Mouse (Mus musculus) limb, embryonic 14.5 days (tissue): ENCODE measurements around the gene Fggy. TPM values are rescaled to one million over a fixed set of nuclear protein-coding genes. Genes with fewer than 3 reads are reported as not detected.
A peak's percentile ranks its signal among the peaks of the same experiment; 100 is the strongest.

Source experiments
- ATAC-seq: fragments of 200-750 bp; cut with Nextera tagmentation; 2 replicates; pipeline ENCODE4 v1.8.0; 2017; ENCODE audit warnings: low read depth, moderate number of reproducible peaks, moderate TSS enrichment; ENCODE audit not compliant: low FRiP score
- DNase-seq: peaks from one replicate; pipeline ENCODE4 v3.0.0-alpha.2; 2015; ENCODE audit warnings: low spot score
- H3K27ac ChIP-seq: fragments of 300-500 bp; sonication (generic); replicated peaks from 2 replicates; pipeline ENCODE4 v1.5.1; 2014; ENCODE audit warnings: low read depth, mild to moderate bottlenecking, low read length, moderate library complexity, mixed read lengths
- H3K27me3 ChIP-seq: fragments of 300-500 bp; sonication (generic); 2 replicates; pipeline ENCODE4 v1.6.1; 2014; ENCODE audit warnings: low read length, mixed read lengths; ENCODE audit not compliant: control insufficient read depth, insufficient read depth
- H3K36me3 ChIP-seq: fragments of 300-500 bp; sonication (generic); 2 replicates; pipeline ENCODE4 v1.6.1; 2014; ENCODE audit warnings: mild to moderate bottlenecking, low read length, moderate library complexity, mixed read lengths; ENCODE audit not compliant: control insufficient read depth, insufficient read depth
- H3K4me1 ChIP-seq: fragments of 300-500 bp; sonication (generic); 2 replicates; pipeline ENCODE4 v1.6.1; 2014; ENCODE audit warnings: antibody characterized with exemption, low read length, mixed read lengths; ENCODE audit not compliant: control insufficient read depth, insufficient read depth
- H3K4me2 ChIP-seq: fragments of 300-500 bp; sonication (generic); replicated peaks from 2 replicates; pipeline ENCODE4 v1.6.1; 2014; ENCODE audit warnings: low read depth, mild to moderate bottlenecking, low read length, moderate library complexity; ENCODE audit not compliant: severe bottlenecking
- H3K4me3 ChIP-seq: fragments of 300-500 bp; sonication (generic); replicated peaks from 2 replicates; pipeline ENCODE4 v1.5.1; 2014; ENCODE audit warnings: low read length
- H3K9ac ChIP-seq: fragments of 300-500 bp; sonication (generic); 2 replicates; pipeline ENCODE4 v1.6.1; 2014; ENCODE audit warnings: mild to moderate bottlenecking, low read depth, low read length, moderate library complexity; ENCODE audit not compliant: severe bottlenecking
- H3K9me3 ChIP-seq: fragments of 300-500 bp; sonication (generic); 2 replicates; pipeline ENCODE4 v1.6.1; 2016; ENCODE audit warnings: low read length; ENCODE audit not compliant: control insufficient read depth
- POLR2A ChIP-seq: fragments of 200-500 bp; IDR thresholded peaks from 2 replicates; pipeline ENCODE4 v1.8.0; 2012; ENCODE audit warnings: inconsistent platforms, mild to moderate bottlenecking, moderate library complexity, borderline replicate concordance; ENCODE audit not compliant: insufficient read depth, insufficient read length; ENCODE audit errors: extremely low read depth
- WGBS: fragments of 180-500 bp; shearing (Covaris S2); extraction: QIAGEN DNeasy Blood & Tissue Kit; methylation state at CpG from one replicate; pipeline ENCODE4 v1.1.7; 2014; 5-methylcytosine and 5-hydroxymethylcytosine counted together
- polyA plus RNA-seq, 2 experiments: library from polyadenylated mRNA; depleted of rRNA in 1 of 2; stranded (reverse) in 1 of 2; unstranded in 1 of 2; fragments of >200 nt; fragmentation: Nextera tagmentation in 1 of 2; extraction: Ambion mirVana in 1 of 2; gene quantifications; 2 replicates each; pipeline versions ENCODE4 v1.2.1 to v1.2.3; 2012 to 2014

Fggy gene
- polyA plus RNA-seq, 2 experiments = 5.7 to 7.8 TPM

- H3K4me1 ChIP-seq = no peaks in the 10 kb centered on the region; the same call in 1 of the 2 replicates
- H3K36me3 ChIP-seq = no peaks in the 10 kb centered on the region
- no peak overlapping the region for H3K27ac ChIP-seq
- no peaks in the 10 kb centered on the region for H3K27me3 ChIP-seq
- H3K9me3 ChIP-seq = no peaks in the 10 kb centered on the region
- ATAC-seq = peak; percentile 68
- no peak for TF ChIP-seq POLR2A
- H3K4me2 ChIP-seq = no peak overlapping the region
- no peak overlapping the region for H3K9ac ChIP-seq
- WGBS = 10% methylated on average over 7 of the region's 7 CpGs
- H3K4me3 ChIP-seq = no peak overlapping the region
- peak; percentile 81 for DNase-seq
Measured at GRCm38 (mm10) chr4:95924210-95925184, 367.2 kb downstream of the Fggy start.

- DNase-seq = no peak
Measured at GRCm38 (mm10) chr4:95928846-95929245, 371.5 kb downstream of the Fggy start.

GRCm38 (mm10) chr4:95929936-95930335 is 372.6 kb downstream of the Fggy start:
- Histone ChIP-seq H3K4me2 (no peak overlapping the region), H3K27ac (no peak overlapping the region), H3K27me3 (no peaks in the 10 kb centered on the region), H3K4me1 (0 out of 2 replicates have a peak, but pooled peaks cover 7% of the 10 kb centered on the region), H3K9ac (no peak overlapping the region), H3K4me3 (no peak overlapping the region), H3K36me3 (no peaks in the 10 kb centered on the region), H3K9me3 (no peaks in the 10 kb centered on the region)
- TF ChIP-seq POLR2A = no peak
- ATAC-seq (no peak), DNase-seq (no peak)
- WGBS = 90% methylated on average over 1 of the region's 1 CpGs

More at GRCm38 (mm10) chr4:95928846-95929245, 371.5 kb downstream of the Fggy start:
- no peak overlapping the region for H3K9ac ChIP-seq
- no peak for ATAC-seq
- WGBS = 93% methylated on average over 1 of the region's 1 CpGs
- H3K4me3 ChIP-seq = no peak overlapping the region
- no peak overlapping the region for H3K4me2 ChIP-seq
- H3K36me3 ChIP-seq = no peaks in the 10 kb centered on the region
- no peak for TF ChIP-seq POLR2A
- no peaks in the 10 kb centered on the region for H3K4me1 ChIP-seq
- H3K27me3 ChIP-seq = no peaks in the 10 kb centered on the region
- H3K9me3 ChIP-seq = no peaks in the 10 kb centered on the region
- no peak overlapping the region for H3K27ac ChIP-seq

- ATAC-seq = no peak
- no peak for TF ChIP-seq POLR2A
- 59% methylated on average over 2 of the region's 2 CpGs for WGBS
Measured at GRCm38 (mm10) chr4:95931331-95931730, 374.0 kb downstream of the Fggy start.

GRCm38 (mm10) chr4:95933801-95934356 is 376.6 kb downstream of the Fggy start:
- H3K27ac ChIP-seq = 0 out of 2 replicates have a peak overlapping the region, but pooled peaks have one; percentile 20
- peak; percentile 39 for DNase-seq
- 66% methylated on average over 9 of the region's 9 CpGs for WGBS
- no peak for TF ChIP-seq POLR2A
- no peak for ATAC-seq
- H3K4me3 ChIP-seq = no peak overlapping the region
- H3K36me3 ChIP-seq = no peaks in the 10 kb centered on the region
- H3K27me3 ChIP-seq = no peaks in the 10 kb centered on the region
- no peak overlapping the region for H3K9ac ChIP-seq
- H3K4me2 ChIP-seq = no peak overlapping the region
- 0 out of 2 replicates have a peak, but pooled peaks cover 7% of the 10 kb centered on the region for H3K4me1 ChIP-seq
- H3K9me3 ChIP-seq = no peaks in the 10 kb centered on the region

More at GRCm38 (mm10) chr4:95931331-95931730, 374.0 kb downstream of the Fggy start:
- no peaks in the 10 kb centered on the region for H3K9me3 ChIP-seq
- no peak overlapping the region for H3K4me3 ChIP-seq
- H3K9ac ChIP-seq = no peak overlapping the region
- peak; percentile 31 for DNase-seq
- H3K27me3 ChIP-seq = no peaks in the 10 kb centered on the region
- no peak overlapping the region for H3K4me2 ChIP-seq
- 0 out of 2 replicates have a peak, but pooled peaks cover 7% of the 10 kb centered on the region for H3K4me1 ChIP-seq
- H3K27ac ChIP-seq = no peak overlapping the region
- no peaks in the 10 kb centered on the region for H3K36me3 ChIP-seq
